Mouse (Mus musculus) layer of hippocampus, adult 11-12 months (tissue): ENCODE measurements around the gene Gripap1.
"Not testable (repeated sequence)": the region's sequence is repeated elsewhere in the genome, so short reads cannot be mapped to it uniquely, and the experiment has no call there.

Source experiments
- DNase-seq: peaks from one replicate; pipeline ENCODE4 v3.0.0; 2022; ENCODE audit warnings: low spot score

Gripap1 gene

GRCm38 (mm10) chrX:7778450-7779244 is 10.9 kb upstream of the Gripap1 start:
- no peak for DNase-seq

GRCm38 (mm10) chrX:7779294-7779693 is 10.3 kb upstream of the Gripap1 start:
- DNase-seq = no peak

GRCm38 (mm10) chrX:7782603-7783092 is 6.9 kb upstream of the Gripap1 start:
- no peak for DNase-seq

GRCm38 (mm10) chrX:7790309-7790708 is 744 bp downstream of the Gripap1 start:
- DNase-seq = no peak

GRCm38 (mm10) chrX:7793361-7793760 is 3.8 kb downstream of the Gripap1 start:
- no peak for DNase-seq

- no peak for DNase-seq
Observed at GRCm38 (mm10) chrX:7795016-7795415, 5.5 kb downstream of the Gripap1 start.

GRCm38 (mm10) chrX:7797327-7797726 is 7.8 kb downstream of the Gripap1 start:
- no peak for DNase-seq

- DNase-seq = not testable (repeated sequence)
Observed at GRCm38 (mm10) chrX:7802157-7802556, 12.6 kb downstream of the Gripap1 start.

- not testable (repeated sequence) for DNase-seq
Observed at GRCm38 (mm10) chrX:7815016-7815415, 25.5 kb downstream of the Gripap1 start.

- DNase-seq = peak; percentile 40
Observed at GRCm38 (mm10) chrX:7821865-7822779, 32.6 kb downstream of the Gripap1 start, which contains the start of gene Kcnd1. TSS of gene Kcnd1 (plus strand) at chrX:7822289.

GRCm38 (mm10) chrX:7837146-7837545 is 47.6 kb downstream of the Gripap1 start:
- no peak for DNase-seq

- DNase-seq = no peak
Observed at GRCm38 (mm10) chrX:7840842-7841162, 51.2 kb downstream of the Gripap1 start.

GRCm38 (mm10) chrX:7841163-7842162 is 51.9 kb downstream of the Gripap1 start, which contains the start of gene Otud5:
TSS of gene Otud5 (plus strand) at chrX:7841364.
- DNase-seq = peak; percentile 93

GRCm38 (mm10) chrX:7842318-7842717 is 52.8 kb downstream of the Gripap1 start:
- peak; percentile 11 for DNase-seq

GRCm38 (mm10) chrX:7847845-7848244 is 58.3 kb downstream of the Gripap1 start:
- DNase-seq = peak; percentile 12

- DNase-seq = peak; percentile 29
Observed at GRCm38 (mm10) chrX:7854578-7854977, 65.0 kb downstream of the Gripap1 start.

GRCm38 (mm10) chrX:7859191-7859753 is 69.7 kb downstream of the Gripap1 start:
- DNase-seq = no peak

- no peak for DNase-seq
Observed at GRCm38 (mm10) chrX:7863181-7863580, 73.6 kb downstream of the Gripap1 start.

- no peak for DNase-seq
Observed at GRCm38 (mm10) chrX:7864551-7864950, 75.0 kb downstream of the Gripap1 start.

GRCm38 (mm10) chrX:7865343-7865742 is 75.8 kb downstream of the Gripap1 start:
- no peak for DNase-seq

- DNase-seq = no peak
Observed at GRCm38 (mm10) chrX:7865786-7866185, 76.2 kb downstream of the Gripap1 start.
